Mouse (Mus musculus): ENCODE results near the gene Med11. TPM values are rescaled to one million over a fixed set of nuclear protein-coding genes. Genes with fewer than 3 reads are reported as not detected.

Med11 gene
- polyA plus RNA-seq, 2 experiments, result 32.4 to 47.4 TPM

DNA sequence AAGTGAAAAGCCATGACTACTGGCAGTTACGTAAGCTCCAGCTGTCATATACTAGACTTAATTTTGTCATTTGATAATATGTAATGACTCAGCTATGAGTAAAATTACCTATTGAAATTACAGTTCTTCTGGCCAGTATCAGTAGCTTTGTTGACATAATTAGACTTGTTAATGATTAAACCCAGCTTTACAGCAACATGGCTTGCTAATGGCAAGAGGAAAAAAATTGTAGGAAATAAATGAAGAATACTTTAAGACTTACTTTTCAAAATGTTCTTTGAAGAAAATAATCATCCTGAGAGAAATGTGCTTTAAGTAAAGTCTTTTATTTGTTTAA is 48.7 kb downstream of the Med11 start:
- 92% methylated on average over 1 of the region's 1 CpGs for WGBS
- Histone ChIP-seq H3K4me1 (ENCODE audit: control insufficient read depth, insufficient read depth, low read length) (no peaks in the 10 kb centered on the region), H3K27me3 (ENCODE audit: control insufficient read depth, insufficient read depth, low read length) (no peaks in the 10 kb centered on the region), H3K27ac (replicated peaks; ENCODE audit: low read depth, low read length) (no peak overlapping the region), H3K4me3 (replicated peaks; ENCODE audit: low read length) (no peak overlapping the region), H3K36me3 (ENCODE audit: control insufficient read depth, insufficient read depth, low read length) (no peaks in the 10 kb centered on the region), H3K9me3 (ENCODE audit: control insufficient read depth, low read length) (no peaks in the 10 kb centered on the region), H3K9ac (ENCODE audit: low read depth, low read length, severe bottlenecking) (no peak overlapping the region), H3K4me2 (replicated peaks; ENCODE audit: low read depth, low read length, severe bottlenecking) (no peak overlapping the region)
- ATAC-seq (ENCODE audit: low FRiP score, low read depth), result no peak
- DNase-seq (ENCODE audit: low spot score), result no peak
- TF ChIP-seq POLR2A (IDR thresholded peaks at IDR 0.05; ENCODE audit: borderline replicate concordance, extremely low read depth, insufficient read depth, insufficient read length), result no peak

- DNase-seq (ENCODE audit: low spot score) (no peak), ATAC-seq (ENCODE audit: low FRiP score, low read depth) (no peak)
- H3K27me3 ChIP-seq (ENCODE audit: control insufficient read depth, insufficient read depth, low read length), result no peaks in the 10 kb centered on the region
- TF ChIP-seq POLR2A (IDR thresholded peaks at IDR 0.05; ENCODE audit: borderline replicate concordance, extremely low read depth, insufficient read depth, insufficient read length), result no peak
- H3K4me3 ChIP-seq (replicated peaks; ENCODE audit: low read length), result no peak overlapping the region
- H3K27ac ChIP-seq (replicated peaks; ENCODE audit: low read depth, low read length), result no peak overlapping the region
- H3K9me3 ChIP-seq (ENCODE audit: control insufficient read depth, low read length), result no peaks in the 10 kb centered on the region
- H3K4me1 ChIP-seq (ENCODE audit: control insufficient read depth, insufficient read depth, low read length), result no peaks in the 10 kb centered on the region
- H3K4me2 ChIP-seq (replicated peaks; ENCODE audit: low read depth, low read length, severe bottlenecking), result no peak overlapping the region
- no peaks in the 10 kb centered on the region for H3K36me3 ChIP-seq (ENCODE audit: control insufficient read depth, insufficient read depth, low read length)
- 72% methylated on average over 3 of the region's 3 CpGs for WGBS
- H3K9ac ChIP-seq (ENCODE audit: low read depth, low read length, severe bottlenecking), result no peak overlapping the region
Measured at GRCm38 (mm10) chr11:70502018-70502417, 50.3 kb downstream of the Med11 start.

Small RNA genes lying within 50 kb of the gene (microRNA-seq; reads per million reads assigned to microRNA genes)
- gene Mir7115, result not detected

Other genes starting within 250 kb of the Med11 start
Only the 30 nearest of the 31 such genes appear.
- 0.79 and 1.3 TPM in 2 replicates for gene Slc16a11, start 239.2 kb upstream of the Med11 start, polyA plus RNA-seq (2012; rRNA removed)
- 0.21 and 0.47 TPM in 2 replicates for gene Slc16a11, start 239.2 kb upstream of the Med11 start, polyA plus RNA-seq (2014; fragmentation: Nextera tagmentation; extraction: Ambion mirVana)
- gene Slc16a13, start 230.9 kb upstream of the Med11 start, polyA plus RNA-seq (2012; rRNA removed), result 9.3 and 11.1 TPM in 2 replicates
- 9.2 and 9.6 TPM in 2 replicates for gene Slc16a13, start 230.9 kb upstream of the Med11 start, polyA plus RNA-seq (2014; fragmentation: Nextera tagmentation; extraction: Ambion mirVana)
- 11.2 and 12.2 TPM in 2 replicates for gene Bcl6b, start 222.1 kb upstream of the Med11 start, polyA plus RNA-seq (2012; rRNA removed)
- 11.7 and 12.2 TPM in 2 replicates for gene Bcl6b, start 222.1 kb upstream of the Med11 start, polyA plus RNA-seq (2014; fragmentation: Nextera tagmentation; extraction: Ambion mirVana)
- 167 and 171 TPM in 2 replicates for gene 0610010K14Rik, start 214.0 kb upstream of the Med11 start, polyA plus RNA-seq (2012; rRNA removed)
- 178 and 193 TPM in 2 replicates for gene 0610010K14Rik, start 214.0 kb upstream of the Med11 start, polyA plus RNA-seq (2014; fragmentation: Nextera tagmentation; extraction: Ambion mirVana)
- gene Gm21988, start 212.1 kb upstream of the Med11 start, polyA plus RNA-seq (2012; rRNA removed), result 15.1 and 15.7 TPM in 2 replicates
- gene Gm21988, start 212.1 kb upstream of the Med11 start, polyA plus RNA-seq (2014; fragmentation: Nextera tagmentation; extraction: Ambion mirVana), result 12.9 and 13.1 TPM in 2 replicates
- gene Rnasek, start 212.1 kb upstream of the Med11 start, polyA plus RNA-seq (2012; rRNA removed), result 54.0 and 63.2 TPM in 2 replicates
- gene Rnasek, start 212.1 kb upstream of the Med11 start, polyA plus RNA-seq (2014; fragmentation: Nextera tagmentation; extraction: Ambion mirVana), result 171 and 176 TPM in 2 replicates
- gene Alox12, start 196.6 kb upstream of the Med11 start, polyA plus RNA-seq (2012; rRNA removed), result 7.4 and 7.8 TPM in 2 replicates
- 8.0 and 11.1 TPM in 2 replicates for gene Alox12, start 196.6 kb upstream of the Med11 start, polyA plus RNA-seq (2014; fragmentation: Nextera tagmentation; extraction: Ambion mirVana)
- gene Alox12e, start 129.3 kb upstream of the Med11 start, polyA plus RNA-seq (2012; rRNA removed), result 0.04 and 0.09 TPM in 2 replicates
- 0.12 and 0.26 TPM in 2 replicates for gene Alox12e, start 129.3 kb upstream of the Med11 start, polyA plus RNA-seq (2014; fragmentation: Nextera tagmentation; extraction: Ambion mirVana)
- gene Alox15, start 99.9 kb upstream of the Med11 start, polyA plus RNA-seq (2012; rRNA removed), result 0.15 and 0.31 TPM in 2 replicates
- gene Alox15, start 99.9 kb upstream of the Med11 start, polyA plus RNA-seq (2014; fragmentation: Nextera tagmentation; extraction: Ambion mirVana), result 0.25 TPM in 1 of 2 replicates, not detected in the other
- gene Pelp1, start 41.9 kb upstream of the Med11 start, polyA plus RNA-seq (2012; rRNA removed), result 37.1 and 45.2 TPM in 2 replicates
- gene Pelp1, start 41.9 kb upstream of the Med11 start, polyA plus RNA-seq (2014; fragmentation: Nextera tagmentation; extraction: Ambion mirVana), result 34.8 and 38.1 TPM in 2 replicates
- gene Arrb2, start 19.3 kb upstream of the Med11 start, polyA plus RNA-seq (2012; rRNA removed), result 48.7 and 53.6 TPM in 2 replicates
- 18.5 and 21.5 TPM in 2 replicates for gene Arrb2, start 19.3 kb upstream of the Med11 start, polyA plus RNA-seq (2014; fragmentation: Nextera tagmentation; extraction: Ambion mirVana)
- 1.1 and 1.4 TPM in 2 replicates for gene Zmynd15, start 7.5 kb downstream of the Med11 start, polyA plus RNA-seq (2012; rRNA removed)
- 0.46 and 0.92 TPM in 2 replicates for gene Zmynd15, start 7.5 kb downstream of the Med11 start, polyA plus RNA-seq (2014; fragmentation: Nextera tagmentation; extraction: Ambion mirVana)
- gene Cxcl16, start 8.1 kb downstream of the Med11 start, polyA plus RNA-seq (2012; rRNA removed), result 4.4 and 5.9 TPM in 2 replicates
- gene Cxcl16, start 8.1 kb downstream of the Med11 start, polyA plus RNA-seq (2014; fragmentation: Nextera tagmentation; extraction: Ambion mirVana), result 4.3 and 6.3 TPM in 2 replicates
- 0.29 and 0.50 TPM in 2 replicates for gene Tm4sf5, start 53.3 kb downstream of the Med11 start, polyA plus RNA-seq (2012; rRNA removed)
- gene Tm4sf5, start 53.3 kb downstream of the Med11 start, polyA plus RNA-seq (2014; fragmentation: Nextera tagmentation; extraction: Ambion mirVana), result 0.33 and 0.95 TPM in 2 replicates
- gene Vmo1, start 62.7 kb downstream of the Med11 start, polyA plus RNA-seq (2012; rRNA removed), result 0.14 TPM in 1 of 2 replicates, not detected in the other
- gene Vmo1, start 62.7 kb downstream of the Med11 start, polyA plus RNA-seq (2014; fragmentation: Nextera tagmentation; extraction: Ambion mirVana), result 0.30 TPM in 1 of 2 replicates, not detected in the other
- 0.24 and 0.36 TPM in 2 replicates for gene Gltpd2, start 67.3 kb downstream of the Med11 start, polyA plus RNA-seq (2012; rRNA removed)
- gene Gltpd2, start 67.3 kb downstream of the Med11 start, polyA plus RNA-seq (2014; fragmentation: Nextera tagmentation; extraction: Ambion mirVana), result 0.54 and 0.73 TPM in 2 replicates
- gene Psmb6, start 73.4 kb downstream of the Med11 start, polyA plus RNA-seq (2012; rRNA removed), result 421 and 423 TPM in 2 replicates
- gene Psmb6, start 73.4 kb downstream of the Med11 start, polyA plus RNA-seq (2014; fragmentation: Nextera tagmentation; extraction: Ambion mirVana), result 755 and 779 TPM in 2 replicates
- 1.2 TPM in 1 of 2 replicates, not detected in the other for gene Gm40193, start 81.0 kb downstream of the Med11 start, polyA plus RNA-seq (2012; rRNA removed)
- not detected in 2 replicates for gene Gm40193, start 81.0 kb downstream of the Med11 start, polyA plus RNA-seq (2014; fragmentation: Nextera tagmentation; extraction: Ambion mirVana)
- gene Pld2, start 88.1 kb downstream of the Med11 start, polyA plus RNA-seq (2012; rRNA removed), result 18.9 and 22.6 TPM in 2 replicates
- gene Pld2, start 88.1 kb downstream of the Med11 start, polyA plus RNA-seq (2014; fragmentation: Nextera tagmentation; extraction: Ambion mirVana), result 5.8 and 7.5 TPM in 2 replicates
- 91.2 and 114 TPM in 2 replicates for gene Mink1, start 111.0 kb downstream of the Med11 start, polyA plus RNA-seq (2012; rRNA removed)
- 19.8 and 23.0 TPM in 2 replicates for gene Mink1, start 111.0 kb downstream of the Med11 start, polyA plus RNA-seq (2014; fragmentation: Nextera tagmentation; extraction: Ambion mirVana)
- not detected in 2 replicates for gene 4930544D05Rik, start 163.9 kb downstream of the Med11 start, polyA plus RNA-seq (2012; rRNA removed)
- gene 4930544D05Rik, start 163.9 kb downstream of the Med11 start, polyA plus RNA-seq (2014; fragmentation: Nextera tagmentation; extraction: Ambion mirVana), result not detected in 2 replicates
- gene Chrne, start 167.3 kb downstream of the Med11 start, polyA plus RNA-seq (2012; rRNA removed), result 0.13 and 0.20 TPM in 2 replicates
- 0.43 TPM in 1 of 2 replicates, not detected in the other for gene Chrne, start 167.3 kb downstream of the Med11 start, polyA plus RNA-seq (2014; fragmentation: Nextera tagmentation; extraction: Ambion mirVana)
- gene Gp1ba, start 187.2 kb downstream of the Med11 start, polyA plus RNA-seq (2012; rRNA removed), result 0.47 and 0.69 TPM in 2 replicates
- gene Gp1ba, start 187.2 kb downstream of the Med11 start, polyA plus RNA-seq (2014; fragmentation: Nextera tagmentation; extraction: Ambion mirVana), result 0.48 and 0.56 TPM in 2 replicates
- 96.3 and 110 TPM in 2 replicates for gene Rnf167, start 195.3 kb downstream of the Med11 start, polyA plus RNA-seq (2012; rRNA removed)
- 109 and 119 TPM in 2 replicates for gene Rnf167, start 195.3 kb downstream of the Med11 start, polyA plus RNA-seq (2014; fragmentation: Nextera tagmentation; extraction: Ambion mirVana)
- gene Slc25a11, start 195.6 kb downstream of the Med11 start, polyA plus RNA-seq (2012; rRNA removed), result 134 and 150 TPM in 2 replicates
- 159 and 163 TPM in 2 replicates for gene Slc25a11, start 195.6 kb downstream of the Med11 start, polyA plus RNA-seq (2014; fragmentation: Nextera tagmentation; extraction: Ambion mirVana)
- gene Pfn1, start 202.7 kb downstream of the Med11 start, polyA plus RNA-seq (2012; rRNA removed), result 946 and 1,024 TPM in 2 replicates
- 1,646 and 1,675 TPM in 2 replicates for gene Pfn1, start 202.7 kb downstream of the Med11 start, polyA plus RNA-seq (2014; fragmentation: Nextera tagmentation; extraction: Ambion mirVana)
- gene Eno3, start 205.3 kb downstream of the Med11 start, polyA plus RNA-seq (2012; rRNA removed), result 75.3 and 84.6 TPM in 2 replicates
- gene Eno3, start 205.3 kb downstream of the Med11 start, polyA plus RNA-seq (2014; fragmentation: Nextera tagmentation; extraction: Ambion mirVana), result 60.3 and 89.9 TPM in 2 replicates
- 63.3 and 93.7 TPM in 2 replicates for gene Spag7, start 217.5 kb downstream of the Med11 start, polyA plus RNA-seq (2012; rRNA removed)
- 97.0 and 98.1 TPM in 2 replicates for gene Spag7, start 217.5 kb downstream of the Med11 start, polyA plus RNA-seq (2014; fragmentation: Nextera tagmentation; extraction: Ambion mirVana)
- gene Camta2, start 236.2 kb downstream of the Med11 start, polyA plus RNA-seq (2012; rRNA removed), result 20.3 and 26.6 TPM in 2 replicates
- 14.4 and 16.6 TPM in 2 replicates for gene Camta2, start 236.2 kb downstream of the Med11 start, polyA plus RNA-seq (2014; fragmentation: Nextera tagmentation; extraction: Ambion mirVana)
- gene Inca1, start 248.2 kb downstream of the Med11 start, polyA plus RNA-seq (2012; rRNA removed), result 1.3 TPM in 2 replicates
- 0.81 and 0.93 TPM in 2 replicates for gene Inca1, start 248.2 kb downstream of the Med11 start, polyA plus RNA-seq (2014; fragmentation: Nextera tagmentation; extraction: Ambion mirVana)

All from limb, embryonic 14.5 days (tissue).